Mouse (Mus musculus): ENCODE measurements around the gene Bhlhe41. TPM values are rescaled to one million over a fixed set of nuclear protein-coding genes. Genes with fewer than 3 reads are reported as not detected.

The Bhlhe41 gene
- polyA plus RNA-seq, 1 experiment from 2014 or later, result 115 TPM

DNA sequence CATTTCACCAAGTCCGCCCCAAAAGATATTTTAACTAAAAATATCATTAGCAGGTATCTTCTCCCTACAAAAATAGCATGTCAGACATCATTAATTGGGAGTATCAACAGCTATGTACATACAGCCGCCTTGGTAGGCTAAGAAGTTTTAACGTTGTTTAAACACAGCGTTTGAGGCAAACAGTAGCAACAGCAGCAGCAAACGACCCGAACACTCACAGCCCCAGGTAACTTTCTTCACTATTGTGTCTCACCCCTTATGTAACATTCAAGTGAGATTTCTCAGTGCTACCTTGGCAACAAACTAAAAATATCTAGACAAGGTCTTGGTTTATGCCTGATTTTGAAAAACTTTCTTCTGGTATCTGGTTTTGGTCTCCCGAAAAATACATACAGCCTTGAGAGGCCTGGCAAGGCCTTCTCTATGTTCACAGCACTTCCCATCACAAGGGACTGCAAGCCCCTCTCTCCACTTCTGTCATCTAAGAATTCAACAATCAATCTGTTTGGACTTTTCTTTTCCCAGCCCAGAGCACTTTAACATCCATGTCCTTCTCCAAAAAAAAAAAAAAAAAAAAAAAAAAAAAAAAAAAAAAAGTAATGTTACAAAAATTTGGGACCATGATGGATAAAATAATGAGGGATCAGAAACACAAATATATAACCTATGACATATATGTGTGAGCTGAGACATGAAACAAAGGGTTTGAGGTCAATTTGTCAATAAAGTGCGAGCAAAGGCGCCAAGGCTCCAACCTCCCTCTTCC, 3.7 kb downstream of the Bhlhe41 start:
- Histone ChIP-seq H3K36me3 (ENCODE audit: inconsistent target) (0 out of 2 replicates have a peak, but pooled peaks cover 10% of the 10 kb centered on the region), H3K79me2 (ENCODE audit: inconsistent target) (peaks cover 64% of the 10 kb centered on the region), H3K27ac (peak overlapping the region; percentile 61), H3K4me3 (ENCODE audit: inconsistent target) (peak overlapping the region; percentile 63)
- 97% methylated on average over 7 of the region's 9 CpGs for WGBS (ENCODE audit: missing documents)

- H3K4me3 ChIP-seq (ENCODE audit: inconsistent target), result no peak overlapping the region
- H3K27ac ChIP-seq, result peak overlapping the region; percentile 61
- WGBS (ENCODE audit: missing documents), result 0% methylated on average over 2 of the region's 2 CpGs
- H3K79me2 ChIP-seq (ENCODE audit: inconsistent target), result peaks cover 64% of the 10 kb centered on the region
- H3K36me3 ChIP-seq (ENCODE audit: inconsistent target), result 0 out of 2 replicates have a peak, but pooled peaks cover 10% of the 10 kb centered on the region
These were observed 5.0 kb downstream of the Bhlhe41 start for GRCm38 (mm10) chr6:145860350-145860749.

- 80% methylated on average over 8 of the region's 8 CpGs for WGBS (ENCODE audit: missing documents)
- no peak overlapping the region for H3K27ac ChIP-seq
- H3K79me2 ChIP-seq (ENCODE audit: inconsistent target), result peaks cover 47% of the 10 kb centered on the region
- H3K4me3 ChIP-seq (ENCODE audit: inconsistent target), result no peak overlapping the region
- 0 out of 2 replicates have a peak, but pooled peaks cover 10% of the 10 kb centered on the region for H3K36me3 ChIP-seq (ENCODE audit: inconsistent target)
These were observed 6.9 kb downstream of the Bhlhe41 start for GRCm38 (mm10) chr6:145858414-145858813.

DNA sequence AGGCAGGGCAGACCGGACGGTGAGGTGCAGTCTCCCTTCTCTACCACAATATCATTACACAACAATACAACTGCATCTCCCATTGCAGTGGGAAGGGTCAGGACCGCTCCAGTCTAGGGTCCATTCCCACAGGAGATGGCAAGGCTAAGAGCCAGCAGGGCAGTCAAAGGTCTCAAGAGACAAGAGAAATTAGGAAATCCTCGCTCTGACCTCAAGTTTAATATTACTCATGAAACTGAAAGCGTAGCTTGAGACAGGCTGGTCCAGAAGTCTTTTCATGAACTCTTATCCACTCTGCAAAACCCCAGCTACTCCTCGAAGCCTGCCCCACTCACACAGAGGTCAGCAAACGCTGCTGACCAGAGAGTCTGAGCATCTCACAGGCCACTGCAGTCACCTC, 7.9 kb downstream of the Bhlhe41 start:
- Histone ChIP-seq H3K27ac (no peak overlapping the region), H3K36me3 (ENCODE audit: inconsistent target) (0 out of 2 replicates have a peak, but pooled peaks cover 10% of the 10 kb centered on the region), H3K79me2 (ENCODE audit: inconsistent target) (peaks cover 44% of the 10 kb centered on the region), H3K4me3 (ENCODE audit: inconsistent target) (no peak overlapping the region)
- WGBS (ENCODE audit: missing documents), result 71% methylated on average over 7 of the region's 7 CpGs

DNA sequence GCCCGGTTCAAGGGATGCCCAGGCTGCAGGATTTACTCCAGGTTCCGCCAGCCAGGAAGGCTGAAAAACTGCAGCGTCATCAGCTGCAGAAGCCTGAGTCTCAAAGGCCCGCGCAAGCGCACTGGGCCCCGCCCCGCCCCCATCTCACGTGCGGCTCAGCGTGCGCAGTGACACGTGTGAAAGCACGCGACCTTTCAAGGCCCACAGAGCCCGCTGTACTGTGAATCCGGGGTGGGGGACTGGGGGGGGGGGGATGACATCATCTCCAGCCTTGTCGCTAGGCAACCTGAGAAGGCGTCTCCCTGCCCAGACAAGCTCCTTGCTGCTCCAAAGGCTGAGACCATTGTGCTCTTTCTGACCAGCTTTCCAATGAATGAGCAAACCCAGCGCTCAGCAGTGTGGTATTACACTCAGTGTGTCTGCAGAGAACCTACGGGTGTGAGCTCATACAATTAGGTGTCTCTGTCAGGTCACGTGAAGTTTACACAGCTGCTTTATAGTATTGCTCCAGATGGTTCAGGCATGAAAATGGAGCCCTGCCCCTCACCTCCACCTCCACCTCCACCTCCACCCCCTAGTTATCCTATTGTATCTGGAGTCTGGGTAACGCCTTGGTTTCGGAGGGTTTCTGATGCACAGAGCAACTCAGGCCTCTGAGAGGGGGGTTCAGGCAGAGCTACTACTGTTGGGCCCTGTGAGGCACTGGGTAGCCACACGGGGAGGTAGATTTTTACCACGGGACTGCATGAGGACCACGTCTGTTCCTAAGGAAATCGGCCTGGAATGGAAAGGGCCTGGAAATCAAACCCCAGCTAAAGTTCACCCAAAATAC, 9.4 kb downstream of the Bhlhe41 start:
- Histone ChIP-seq H3K4me3 (ENCODE audit: inconsistent target) (no peak overlapping the region), H3K79me2 (ENCODE audit: inconsistent target) (peaks cover 29% of the 10 kb centered on the region), H3K27ac (peak overlapping the region; percentile 15; the same call in 1 of the 2 replicates), H3K36me3 (ENCODE audit: inconsistent target) (0 out of 2 replicates have a peak, but pooled peaks cover 10% of the 10 kb centered on the region)
- WGBS (ENCODE audit: missing documents), result 32% methylated on average over 28 of the region's 28 CpGs

DNA sequence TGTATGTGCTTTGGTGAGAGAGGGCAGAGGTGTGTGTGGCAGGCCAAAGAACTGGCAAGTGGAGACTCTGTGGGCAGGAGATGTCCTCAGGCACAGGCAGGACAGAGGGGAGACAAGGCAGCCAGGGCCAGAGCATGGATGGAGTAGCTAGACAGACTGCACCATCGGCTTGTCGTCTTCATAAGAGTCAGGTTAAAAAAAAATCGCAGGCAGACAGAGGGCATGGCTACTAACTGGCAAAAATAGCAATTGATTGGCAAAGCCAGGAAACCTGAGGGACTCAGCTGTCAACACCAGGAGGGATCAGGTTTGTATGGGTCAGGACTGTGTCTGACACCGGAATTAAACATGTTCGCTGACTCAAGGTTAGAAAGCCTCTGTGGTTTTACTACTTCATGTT, 10.6 kb downstream of the Bhlhe41 start:
- no peak overlapping the region for H3K27ac ChIP-seq
- H3K4me3 ChIP-seq (ENCODE audit: inconsistent target), result no peak overlapping the region
- WGBS (ENCODE audit: missing documents), result 61% methylated on average over 5 of the region's 5 CpGs
- 0 out of 2 replicates have a peak, but pooled peaks cover 10% of the 10 kb centered on the region for H3K36me3 ChIP-seq (ENCODE audit: inconsistent target)
- peaks cover 17% of the 10 kb centered on the region; the same call in 1 of the 2 replicates for H3K79me2 ChIP-seq (ENCODE audit: inconsistent target)

- H3K79me2 ChIP-seq (ENCODE audit: inconsistent target), result peaks cover 5% of the 10 kb centered on the region; the same call in 1 of the 2 replicates
- 0 out of 2 replicates have a peak, but pooled peaks cover 4% of the 10 kb centered on the region for H3K36me3 ChIP-seq (ENCODE audit: inconsistent target)
- no peak overlapping the region for H3K4me3 ChIP-seq (ENCODE audit: inconsistent target)
- 92% methylated on average over 10 of the region's 10 CpGs for WGBS (ENCODE audit: missing documents)
- H3K27ac ChIP-seq, result no peak overlapping the region
These were observed 11.8 kb downstream of the Bhlhe41 start for GRCm38 (mm10) chr6:145853356-145854079.

DNA sequence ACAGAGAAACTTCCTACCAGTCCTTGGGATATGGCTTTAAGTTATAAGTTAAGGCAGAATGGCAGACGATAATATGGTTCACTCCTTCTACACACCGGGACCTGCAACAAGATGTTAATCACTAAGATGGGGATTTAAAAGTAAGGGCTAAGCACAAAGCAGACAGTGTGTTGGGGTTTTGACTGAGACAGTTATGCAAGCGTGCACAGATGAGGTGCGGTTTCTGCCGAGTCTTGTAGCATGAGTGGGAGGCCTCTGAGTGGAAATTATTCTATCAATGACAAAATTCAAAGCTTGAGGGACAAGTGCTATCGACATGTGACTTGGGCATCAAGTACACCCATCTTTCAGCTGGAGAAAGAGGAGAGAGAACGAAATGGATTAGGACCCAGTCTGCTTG, 12.7 kb downstream of the Bhlhe41 start:
- WGBS (ENCODE audit: missing documents), result 94% methylated on average over 7 of the region's 7 CpGs
- Histone ChIP-seq H3K36me3 (ENCODE audit: inconsistent target) (no peaks in the 10 kb centered on the region), H3K4me3 (ENCODE audit: inconsistent target) (no peak overlapping the region), H3K27ac (no peak overlapping the region), H3K79me2 (ENCODE audit: inconsistent target) (no peaks in the 10 kb centered on the region)

- 88% methylated on average over 11 of the region's 11 CpGs for WGBS (ENCODE audit: missing documents)
- Histone ChIP-seq H3K4me3 (ENCODE audit: inconsistent target) (no peak overlapping the region), H3K27ac (no peak overlapping the region), H3K79me2 (ENCODE audit: inconsistent target) (no peaks in the 10 kb centered on the region), H3K36me3 (ENCODE audit: inconsistent target) (no peaks in the 10 kb centered on the region)
These were observed 13.4 kb downstream of the Bhlhe41 start for GRCm38 (mm10) chr6:145851956-145852355.

GRCm38 (mm10) chr6:145850789-145851188, 14.6 kb downstream of the Bhlhe41 start:
- H3K4me3 ChIP-seq (ENCODE audit: inconsistent target), result no peak overlapping the region
- H3K79me2 ChIP-seq (ENCODE audit: inconsistent target), result no peaks in the 10 kb centered on the region
- 96% methylated on average over 2 of the region's 2 CpGs for WGBS (ENCODE audit: missing documents)
- H3K27ac ChIP-seq, result no peak overlapping the region
- no peaks in the 10 kb centered on the region for H3K36me3 ChIP-seq (ENCODE audit: inconsistent target)

- no peak overlapping the region for H3K27ac ChIP-seq
- H3K4me3 ChIP-seq (ENCODE audit: inconsistent target), result no peak overlapping the region
- H3K79me2 ChIP-seq (ENCODE audit: inconsistent target), result no peaks in the 10 kb centered on the region
- H3K36me3 ChIP-seq (ENCODE audit: inconsistent target), result no peaks in the 10 kb centered on the region
- WGBS (ENCODE audit: missing documents), result 94% methylated on average over 8 of the region's 8 CpGs
These were observed 17.7 kb downstream of the Bhlhe41 start for GRCm38 (mm10) chr6:145847661-145848060.

GRCm38 (mm10) chr6:145846948-145847347, 18.4 kb downstream of the Bhlhe41 start:
- H3K79me2 ChIP-seq (ENCODE audit: inconsistent target), result no peaks in the 10 kb centered on the region
- no peak overlapping the region for H3K27ac ChIP-seq
- no peaks in the 10 kb centered on the region for H3K36me3 ChIP-seq (ENCODE audit: inconsistent target)
- no peak overlapping the region for H3K4me3 ChIP-seq (ENCODE audit: inconsistent target)
- 54% methylated on average over 6 of the region's 6 CpGs for WGBS (ENCODE audit: missing documents)

GRCm38 (mm10) chr6:145846076-145846475, 19.3 kb downstream of the Bhlhe41 start:
- 83% methylated on average over 1 of the region's 1 CpGs for WGBS (ENCODE audit: missing documents)
- no peak overlapping the region for H3K27ac ChIP-seq
- no peaks in the 10 kb centered on the region for H3K79me2 ChIP-seq (ENCODE audit: inconsistent target)
- no peaks in the 10 kb centered on the region for H3K36me3 ChIP-seq (ENCODE audit: inconsistent target)
- no peak overlapping the region for H3K4me3 ChIP-seq (ENCODE audit: inconsistent target)

GRCm38 (mm10) chr6:145845611-145846010, 19.7 kb downstream of the Bhlhe41 start:
- no peak overlapping the region for H3K27ac ChIP-seq
- no peak overlapping the region for H3K4me3 ChIP-seq (ENCODE audit: inconsistent target)
- H3K36me3 ChIP-seq (ENCODE audit: inconsistent target), result no peaks in the 10 kb centered on the region
- H3K79me2 ChIP-seq (ENCODE audit: inconsistent target), result no peaks in the 10 kb centered on the region
- WGBS (ENCODE audit: missing documents), result 20% methylated on average over 5 of the region's 5 CpGs
